Mouse (Mus musculus) CD4-positive, CD25-positive, alpha-beta regulatory T cell, adult 2 months (primary cell): Measurements from ENCODE around the gene Akr1b7.

Experiments
- DNase-seq: peaks from one replicate; pipeline ENCODE4 v3.0.0-alpha.2; 2012; ENCODE audit warnings: low read depth, low spot score

The Akr1b7 gene

DNA sequence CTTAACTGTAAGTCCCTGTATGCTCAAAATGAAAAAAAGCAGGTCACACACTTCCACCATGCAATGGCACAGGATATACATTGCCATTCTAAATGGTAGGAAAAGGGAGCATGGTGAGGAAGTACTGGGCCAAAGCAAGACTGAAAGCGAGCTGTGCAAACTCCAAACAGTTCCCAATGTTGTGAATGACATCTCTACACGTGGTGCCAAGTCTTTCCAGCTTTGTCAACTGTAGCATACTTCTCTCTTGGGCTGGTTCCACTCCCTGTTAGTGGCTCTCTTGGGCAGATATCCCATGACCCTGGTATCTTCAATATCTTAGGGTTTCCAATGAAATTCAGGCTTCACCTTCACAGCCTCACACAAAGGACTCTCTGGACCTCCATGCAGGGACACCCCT, 26.9 kb downstream of the Akr1b7 start:
- no peak for DNase-seq

GRCm38 (mm10) chr6:34441556-34442257, 29.6 kb downstream of the Akr1b7 start:
- peak; percentile 11 for DNase-seq

DNA sequence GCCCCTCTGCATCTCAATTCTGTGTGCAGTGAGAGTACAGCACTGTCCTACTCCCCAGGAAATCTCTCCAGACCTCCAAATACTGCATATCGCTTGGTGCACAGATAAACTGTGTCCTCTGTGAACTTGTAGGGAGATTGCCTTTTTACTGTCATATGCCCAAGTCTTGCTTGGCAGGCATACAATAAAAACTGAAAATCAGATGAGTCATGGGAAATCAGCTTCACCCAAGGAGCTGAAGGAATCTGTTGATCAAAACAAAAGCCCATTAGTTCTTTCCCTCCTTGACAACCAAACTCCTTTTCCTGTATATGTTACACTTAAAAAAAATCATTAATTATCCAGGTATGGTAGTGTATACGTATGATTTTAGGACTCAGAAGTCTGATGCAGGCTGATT, 31.7 kb downstream of the Akr1b7 start:
- no peak for DNase-seq

DNA sequence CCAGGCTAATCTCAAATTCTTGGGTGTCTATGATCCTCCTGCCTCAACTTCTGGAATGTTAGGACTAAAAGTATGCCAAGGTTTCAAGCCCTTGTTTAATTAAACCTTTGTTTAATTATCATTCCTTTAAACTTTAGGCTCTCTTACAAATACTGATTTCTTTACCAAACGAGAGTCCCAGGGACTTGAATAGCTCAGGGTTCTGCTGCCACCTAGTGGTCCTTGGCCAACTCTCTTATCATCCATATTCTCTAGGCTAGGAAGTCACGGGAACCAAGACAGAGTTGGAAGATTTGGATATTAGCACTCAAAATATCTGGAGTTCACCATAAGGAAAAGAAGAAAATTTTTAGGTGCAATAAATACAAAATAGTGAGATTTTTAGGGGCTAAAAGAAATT, 35.8 kb downstream of the Akr1b7 start:
- DNase-seq, result peak; percentile 86

- no peak for DNase-seq
These were observed 36.6 kb downstream of the Akr1b7 start for GRCm38 (mm10) chr6:34448696-34449095.

- no peak for DNase-seq
These were observed 41.0 kb downstream of the Akr1b7 start for GRCm38 (mm10) chr6:34452963-34453770.

DNA sequence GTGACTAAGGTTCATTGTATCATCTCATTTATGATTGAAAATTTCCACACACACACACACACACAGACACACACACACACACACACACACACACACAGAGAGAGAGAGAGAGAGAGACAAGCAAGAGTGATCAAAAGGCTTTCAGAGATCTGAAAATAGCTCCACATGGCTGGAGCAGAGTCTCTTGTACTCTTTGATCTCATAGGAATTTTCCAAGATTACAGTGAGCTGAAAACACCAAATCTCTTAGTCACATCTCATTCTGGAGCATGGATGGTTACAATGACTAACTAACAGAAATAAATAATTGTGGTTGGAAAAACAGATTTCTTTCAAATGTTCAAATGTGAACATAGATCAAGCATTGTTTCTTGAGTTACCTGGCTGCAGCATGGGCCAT, 47.3 kb downstream of the Akr1b7 start:
- DNase-seq, result no peak

- no peak for DNase-seq
These were observed 48.5 kb downstream of the Akr1b7 start for GRCm38 (mm10) chr6:34460651-34461050.

DNA sequence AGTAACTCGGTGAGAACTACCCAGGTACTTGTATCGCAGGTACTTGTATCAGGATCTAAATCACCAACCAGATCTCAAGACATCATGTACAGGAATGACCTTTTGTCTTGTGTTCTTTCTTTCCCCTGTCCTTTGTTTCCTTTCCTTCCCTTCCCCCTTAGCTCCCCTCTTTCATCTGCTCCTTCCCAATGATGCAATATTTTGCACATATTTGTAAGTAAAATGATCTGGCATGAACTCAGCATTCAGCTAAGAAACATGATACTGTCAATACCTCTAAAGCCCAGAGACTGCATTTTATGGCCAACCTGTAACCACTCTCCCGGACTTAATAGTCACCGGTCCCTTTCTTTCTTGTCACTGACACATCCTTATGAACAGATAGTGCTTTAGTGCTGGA, 51.4 kb downstream of the Akr1b7 start:
- no peak for DNase-seq

DNA sequence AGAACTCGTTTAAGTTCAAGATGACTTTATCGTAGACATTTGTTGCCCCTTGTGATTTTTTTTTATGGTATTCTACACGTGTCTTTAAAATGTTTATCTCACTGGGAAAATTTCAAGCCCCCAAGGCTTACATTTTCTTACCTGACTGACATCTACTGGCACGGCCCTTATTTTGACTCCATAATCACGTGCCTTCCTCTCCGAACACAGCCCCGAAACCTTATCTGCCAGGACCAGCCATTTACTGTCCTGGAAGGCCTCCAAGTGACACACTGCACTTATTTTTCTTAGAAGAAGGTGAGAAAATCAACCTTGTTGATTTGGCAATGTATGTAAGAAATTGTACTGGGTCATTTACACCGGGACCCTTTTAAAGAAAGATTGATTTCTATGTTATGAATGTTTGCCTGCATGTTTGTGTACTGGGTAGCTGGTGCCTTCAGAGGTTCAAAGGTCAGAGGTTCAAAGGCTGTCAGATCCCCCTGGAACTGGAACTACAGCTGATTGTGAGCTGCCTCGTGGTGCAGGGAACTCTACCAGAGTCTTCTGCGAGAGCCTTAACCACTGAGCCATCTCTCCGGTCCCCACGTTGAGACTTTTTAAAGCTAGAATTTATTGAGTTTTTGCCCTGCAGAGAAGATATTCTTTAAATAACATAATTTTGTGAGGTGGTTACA, 59.4 kb downstream of the Akr1b7 start:
- DNase-seq, result no peak
